8 mouse cellular contexts compared by ENCODE assay signal in genomic region chr13:108722234-108722633, GRCm38 (mm10).
DNase-seq lines count a peak whose midpoint lies in the region; ATAC-seq and TF ChIP-seq lines count a peak whose summit lies in the region.

No protein-coding gene starts in this region.

- no peak for TF ChIP-seq POLR2A in brain, embryonic 14.5 days (IDR thresholded peaks at IDR 0.05; ENCODE audit: borderline replicate concordance, extremely low read depth, insufficient read depth, insufficient read length, poor library complexity, severe bottlenecking)

- H3K9me3 ChIP-seq in ES-E14 (ENCODE audit: control insufficient read depth, insufficient read depth, low read depth, low read length), result no peaks in the 10 kb centered on the region
- H3K9me3 ChIP-seq in hindbrain, embryonic 12.5 days (replicated peaks), result no peaks in the 10 kb centered on the region
- H3K9me3 ChIP-seq in hindbrain, embryonic 11.5 days (ENCODE audit: control insufficient read depth, low read length), result no peaks in the 10 kb centered on the region
- no peaks in the 10 kb centered on the region for H3K9me3 ChIP-seq in forebrain, postnatal 0 days (ENCODE audit: low read length)

- H3K4me2 ChIP-seq in hindbrain, embryonic 12.5 days (replicated peaks), result no peak overlapping the region
- H3K4me2 ChIP-seq in hindbrain, embryonic 11.5 days (replicated peaks; ENCODE audit: low read depth, low read length), result no peak overlapping the region
- H3K4me2 ChIP-seq in forebrain, postnatal 0 days (ENCODE audit: low read depth), result no peak overlapping the region

- peak; percentile 18; the same call in 1 of the 2 replicates for TF ChIP-seq CTCF in brain, embryonic 14.5 days (IDR thresholded peaks at IDR 0.05; ENCODE audit: borderline replicate concordance, extremely low read depth, insufficient read depth, insufficient read length)
- TF ChIP-seq CTCF in forebrain, postnatal 0 days (IDR thresholded peaks at IDR 0.05; ENCODE audit: low read depth), result no peak

- DNase-seq in layer of hippocampus, adult 11-12 months (ENCODE audit: low spot score), result peak; percentile 26
- DNase-seq in layer of hippocampus, postnatal 36 days, result no peak
- peak; percentile 65 for DNase-seq in ES-E14 (ENCODE audit: low read depth, low spot score)
- no peak for DNase-seq in brain, embryonic 14.5 days (ENCODE audit: low read depth)
- DNase-seq in layer of hippocampus, adult 9-11 months, result peak; percentile 6
- DNase-seq in hindbrain, embryonic 11.5 days (ENCODE audit: low spot score), result no peak
- DNase-seq in forebrain, postnatal 0 days, result no peak

- in situ Hi-C loops in ES-E14 (cut with MboI; ENCODE audit: low sequenced_read_pairs in 2 of 2, unreplicated experiment in 2 of 2), result no loop called here

- no peak overlapping the region for H3K27ac ChIP-seq in ES-E14 (ENCODE audit: insufficient read depth, low read depth, low read length, poor library complexity, severe bottlenecking)
- no peak overlapping the region for H3K27ac ChIP-seq in hindbrain, embryonic 12.5 days
- no peak overlapping the region for H3K27ac ChIP-seq in hindbrain, embryonic 11.5 days (ENCODE audit: low read depth, low read length)
- H3K27ac ChIP-seq in forebrain, postnatal 0 days (ENCODE audit: low read depth, low read length), result no peak overlapping the region

- WGBS in hindbrain, embryonic 12.5 days, result 86% methylated on average over 5 of the region's 5 CpGs
- WGBS in hindbrain, embryonic 11.5 days, result 86% methylated on average over 5 of the region's 5 CpGs
- 82% methylated on average over 5 of the region's 5 CpGs for WGBS in forebrain, postnatal 0 days

- H3K4me1 ChIP-seq in ES-E14 (ENCODE audit: control insufficient read depth in 2 of 2, insufficient read depth in 2 of 2, low read length in 2 of 2, poor library complexity in 1 of 2), result no peaks in the 10 kb centered on the region
- no peaks in the 10 kb centered on the region for H3K4me1 ChIP-seq in hindbrain, embryonic 12.5 days
- no peaks in the 10 kb centered on the region for H3K4me1 ChIP-seq in hindbrain, embryonic 11.5 days (replicated peaks; ENCODE audit: control insufficient read depth, insufficient read depth, low read length)
- H3K4me1 ChIP-seq in forebrain, postnatal 0 days (ENCODE audit: insufficient read depth), result no peaks in the 10 kb centered on the region

- ATAC-seq in hindbrain, embryonic 12.5 days (ENCODE audit: low FRiP score), result no peak
- no peak for ATAC-seq in hindbrain, embryonic 11.5 days (ENCODE audit: low FRiP score)
- no peak for ATAC-seq in forebrain, postnatal 0 days

- no peak overlapping the region for H3K9ac ChIP-seq in ES-E14 (ENCODE audit: insufficient read depth, low read depth, low read length, poor library complexity, severe bottlenecking)
- H3K9ac ChIP-seq in hindbrain, embryonic 12.5 days, result no peak overlapping the region
- H3K9ac ChIP-seq in hindbrain, embryonic 11.5 days (ENCODE audit: low read depth, low read length), result no peak overlapping the region
- H3K9ac ChIP-seq in forebrain, postnatal 0 days, result no peak overlapping the region

- H3K36me3 ChIP-seq in ES-E14 (ENCODE audit: control insufficient read depth, insufficient read depth, low read length, poor library complexity, severe bottlenecking), result no peaks in the 10 kb centered on the region
- no peaks in the 10 kb centered on the region for H3K36me3 ChIP-seq in hindbrain, embryonic 12.5 days
- H3K36me3 ChIP-seq in hindbrain, embryonic 11.5 days (ENCODE audit: control insufficient read depth, insufficient read depth, low read length), result no peaks in the 10 kb centered on the region
- no peaks in the 10 kb centered on the region for H3K36me3 ChIP-seq in forebrain, postnatal 0 days (ENCODE audit: insufficient read depth)

- no peak overlapping the region for H3K4me3 ChIP-seq in ES-E14 (ENCODE audit: insufficient read depth in 1 of 2, low read depth in 1 of 2, low read length in 2 of 2, poor library complexity in 1 of 2, severe bottlenecking in 1 of 2)
- H3K4me3 ChIP-seq in hindbrain, embryonic 12.5 days, result no peak overlapping the region
- H3K4me3 ChIP-seq in hindbrain, embryonic 11.5 days (ENCODE audit: low read depth, low read length), result no peak overlapping the region
- H3K4me3 ChIP-seq in forebrain, postnatal 0 days (ENCODE audit: low read depth, low read length), result no peak overlapping the region

- no peaks in the 10 kb centered on the region for H3K27me3 ChIP-seq in hindbrain, embryonic 12.5 days
- H3K27me3 ChIP-seq in hindbrain, embryonic 11.5 days (ENCODE audit: control insufficient read depth, insufficient read depth, low read length), result no peaks in the 10 kb centered on the region
- no peaks in the 10 kb centered on the region for H3K27me3 ChIP-seq in forebrain, postnatal 0 days (ENCODE audit: insufficient read depth, low read length)

TF ChIP-seq in ES-E14, 5 proteins besides CTCF, POLR2A, EP300 and RAD21:
- TF ChIP-seq CHD2 (IDR thresholded peaks at IDR 0.05; ENCODE audit: low read depth, low read length), result no peak
- no peak for TF ChIP-seq MAFK (IDR thresholded peaks at IDR 0.05; ENCODE audit: insufficient read depth, low read depth, low read length)
- TF ChIP-seq HCFC1 (IDR thresholded peaks at IDR 0.05; ENCODE audit: borderline replicate concordance, insufficient read depth, low read length), result no peak
- TF ChIP-seq ZNF384 (IDR thresholded peaks at IDR 0.05; ENCODE audit: low read depth, low read length), result 0 out of 2 replicates have a peak, but pooled peaks have one; percentile 43
TF ChIP-seq in ES-E14: peak in this region for 1.

Comparison
In these comparisons a context has a peak if more than half of its experiments do, and no peak if none do; other contexts are left out.
1. DNase-seq: peak in layer of hippocampus, adult 11-12 months (single experiment), ES-E14 (single experiment) and layer of hippocampus, adult 9-11 months (single experiment); none in layer of hippocampus, postnatal 36 days (0 of 2), brain, embryonic 14.5 days (single experiment), hindbrain, embryonic 11.5 days (single experiment) and forebrain, postnatal 0 days (single experiment).